Mouse (Mus musculus): ENCODE measurements around the gene Kiss1r.

DNA sequence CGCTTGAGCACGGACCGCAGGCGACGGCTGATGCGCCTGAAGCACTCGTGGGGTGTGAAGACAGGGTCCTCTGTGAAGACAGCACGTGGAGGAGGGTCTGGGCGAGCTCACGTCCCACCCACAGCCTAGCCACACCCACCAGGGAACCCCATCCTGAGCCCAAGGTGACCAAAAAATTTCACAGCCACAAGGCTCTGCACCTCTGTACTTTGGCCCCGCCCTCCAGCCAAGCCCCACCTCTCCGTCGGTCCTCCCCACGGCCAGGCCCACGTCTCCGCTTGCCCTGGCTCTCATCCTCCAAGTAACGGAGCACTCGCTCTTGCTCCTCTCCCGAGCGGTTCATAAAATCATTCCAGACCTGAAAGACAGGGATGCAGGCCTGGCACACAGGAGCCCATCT is 4.4 kb upstream of the Kiss1r start:
- TF ChIP-seq CTCF (IDR thresholded peaks at IDR 0.05; ENCODE audit: borderline replicate concordance, extremely low read depth, insufficient read depth, insufficient read length) (no peak), POLR2A (IDR thresholded peaks at IDR 0.05; ENCODE audit: borderline replicate concordance, extremely low read depth, insufficient read depth, insufficient read length, poor library complexity, severe bottlenecking) (no peak)
